Mouse (Mus musculus) midbrain, embryonic 15.5 days (tissue): ENCODE measurements at regions not wholly inside any gene's neighbourhood (a gene's known extent, or its start where the extent isn't known, plus 50 kb on each side); places are given as distances from the start of the nearest gene placed in this dataset.

Experiments used
- ATAC-seq: fragments of 200-750 bp; cut with Nextera tagmentation; replicated peaks from 2 replicates; pipeline ENCODE4 v1.8.0; 2017; ENCODE audit warnings: moderate TSS enrichment
- H3K27ac ChIP-seq: fragments of 300-500 bp; sonication (generic); 2 replicates; pipeline ENCODE4 v1.5.1; 2015; ENCODE audit warnings: mild to moderate bottlenecking, inconsistent platforms
- H3K27me3 ChIP-seq: fragments of 300-500 bp; sonication (generic); replicated peaks from 2 replicates; pipeline ENCODE4 v1.6.1; 2015; ENCODE audit warnings: inconsistent platforms
- H3K36me3 ChIP-seq: fragments of 300-500 bp; sonication (generic); replicated peaks from 2 replicates; pipeline ENCODE4 v1.6.1; 2015; ENCODE audit warnings: inconsistent platforms
- H3K4me1 ChIP-seq: fragments of 300-500 bp; sonication (generic); 2 replicates; pipeline ENCODE4 v1.6.1; 2015; ENCODE audit warnings: inconsistent platforms
- H3K4me2 ChIP-seq: fragments of 300-500 bp; sonication (generic); 2 replicates; pipeline ENCODE4 v1.6.1; 2015; ENCODE audit warnings: inconsistent platforms, mild to moderate bottlenecking, moderate library complexity
- H3K4me3 ChIP-seq: fragments of 300-500 bp; sonication (generic); 2 replicates; pipeline ENCODE4 v1.5.1; 2015; ENCODE audit warnings: mild to moderate bottlenecking, inconsistent platforms
- H3K9ac ChIP-seq: fragments of 300-500 bp; sonication (generic); 2 replicates; pipeline ENCODE4 v1.6.1; 2015; ENCODE audit warnings: mild to moderate bottlenecking, inconsistent platforms
- H3K9me3 ChIP-seq: fragments of 300-500 bp; sonication (generic); 2 replicates; pipeline ENCODE4 v1.6.1; 2016; ENCODE audit warnings: inconsistent platforms
- WGBS: fragments of 180-500 bp; shearing (Covaris S2); methylation state at CpG from one replicate; pipeline ENCODE4 v1.1.7; 2015; ENCODE audit warnings: mixed read lengths; 5-methylcytosine and 5-hydroxymethylcytosine counted together

- 82% methylated on average over 4 of the region's 4 CpGs for WGBS
- H3K9me3 ChIP-seq: no peaks in the 10 kb centered on the region
- no peak for ATAC-seq
- H3K27ac ChIP-seq: no peak overlapping the region
- peaks cover 5% of the 10 kb centered on the region; the same call in 1 of the 2 replicates for H3K4me1 ChIP-seq
- no peaks in the 10 kb centered on the region for H3K36me3 ChIP-seq
- no peak overlapping the region for H3K4me3 ChIP-seq
- no peaks in the 10 kb centered on the region for H3K27me3 ChIP-seq
- no peak overlapping the region for H3K4me2 ChIP-seq
- H3K9ac ChIP-seq: no peak overlapping the region
Observed at GRCm38 (mm10) chr3:101654720-101655119, 50.2 kb upstream of the Atp1a1 start.
